Mouse (Mus musculus): ENCODE results near the gene Snapin.

Snapin gene

DNA sequence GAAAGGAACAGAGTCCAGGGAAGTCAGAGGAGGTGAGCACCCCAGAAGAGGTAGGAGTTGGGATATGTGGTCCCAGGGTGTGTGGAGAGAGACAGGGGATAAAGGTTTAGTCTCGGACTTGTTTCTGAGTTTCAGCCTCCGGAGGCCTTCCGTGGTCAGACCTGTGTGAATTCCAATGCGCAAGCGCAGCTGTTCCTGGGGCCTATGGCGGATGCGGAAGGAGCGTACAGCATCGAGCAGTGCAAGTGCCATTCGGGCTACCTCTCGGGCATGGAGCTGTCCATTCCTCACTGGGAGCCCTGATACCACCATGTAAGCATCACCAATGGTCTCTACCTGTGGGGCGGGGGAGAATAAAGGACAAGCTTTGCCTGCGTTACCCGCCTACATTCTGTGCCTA, 35.9 kb downstream of the Snapin start:
- DNase-seq (ENCODE audit: low spot score in 2 of 2), result no peak

DNA sequence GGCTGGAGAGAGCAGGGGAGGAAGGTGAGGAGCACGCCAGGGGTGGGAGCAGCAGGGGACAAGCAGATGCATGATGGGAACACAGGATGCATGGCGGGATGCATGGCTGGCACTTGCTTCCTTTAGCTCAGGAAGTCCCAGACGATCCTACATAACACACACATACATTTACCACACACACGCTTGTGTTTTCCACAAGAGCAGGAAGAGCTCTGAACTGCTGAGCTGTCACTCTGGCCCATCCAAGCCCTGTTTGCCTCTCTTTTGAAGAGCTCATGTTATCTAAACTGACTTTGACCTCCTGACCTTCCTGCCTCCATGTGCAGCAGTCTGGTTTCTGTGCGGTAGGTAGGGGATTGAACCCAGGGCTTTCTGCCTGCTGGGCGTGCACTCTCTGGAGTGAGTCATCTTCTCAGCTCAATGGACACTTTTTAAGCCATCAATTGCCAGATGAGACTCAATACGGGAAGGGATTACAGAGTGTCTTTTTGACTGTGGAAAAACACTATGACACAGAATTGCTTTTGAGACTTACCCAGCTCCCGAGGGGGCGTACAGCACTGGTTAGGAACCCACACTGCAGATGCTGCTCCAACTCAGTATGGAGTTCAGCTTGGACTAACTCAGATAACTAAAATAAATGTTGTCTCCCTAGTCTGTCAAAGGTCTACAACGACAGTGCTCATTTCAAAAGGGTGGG, 39.3 kb downstream of the Snapin start:
- peak in 1 of 2 experiments; percentile 64 for DNase-seq (ENCODE audit: low spot score in 2 of 2)

DNA sequence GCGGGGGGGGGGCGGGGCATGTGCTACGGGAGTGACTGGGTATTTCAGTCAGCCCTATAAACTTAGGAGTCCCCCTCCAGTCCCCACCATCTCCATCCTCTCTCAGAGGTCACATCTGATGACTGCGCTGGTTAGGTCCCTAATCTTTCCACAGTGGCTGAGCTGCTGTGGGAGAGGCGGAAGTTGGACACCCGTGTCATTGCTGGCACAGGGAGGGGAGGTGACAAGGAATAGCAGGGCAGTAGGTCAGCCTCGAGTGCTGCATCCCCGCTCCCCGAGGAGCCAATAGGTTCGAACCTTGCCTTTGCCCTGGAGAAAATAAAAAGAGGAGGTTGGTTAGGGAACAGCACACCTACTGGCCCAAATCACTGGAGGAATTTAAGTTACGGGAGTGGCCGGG, 40.0 kb downstream of the Snapin start:
- no peak for DNase-seq (ENCODE audit: low spot score in 2 of 2)

DNA sequence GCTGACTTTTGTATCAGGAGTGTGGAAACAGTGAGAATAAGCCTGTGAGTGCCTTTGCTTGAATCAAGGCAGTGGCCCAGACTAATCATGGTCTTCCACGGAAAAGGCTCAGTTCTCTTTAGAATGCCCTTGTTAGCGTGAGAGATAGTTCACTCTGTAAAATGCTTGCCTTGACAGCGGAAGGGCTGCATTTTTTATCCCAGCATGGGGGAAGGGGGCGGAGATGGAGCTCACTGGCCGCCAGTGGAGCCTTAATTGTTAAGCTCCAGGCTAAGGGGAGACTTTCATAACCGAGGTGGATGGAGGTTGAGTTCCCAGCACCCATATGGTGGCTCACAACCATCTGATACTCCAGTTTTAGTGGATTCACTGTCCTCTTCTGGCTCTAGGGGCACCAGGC, 42.2 kb downstream of the Snapin start:
- DNase-seq (ENCODE audit: low spot score in 2 of 2), result no peak

DNA sequence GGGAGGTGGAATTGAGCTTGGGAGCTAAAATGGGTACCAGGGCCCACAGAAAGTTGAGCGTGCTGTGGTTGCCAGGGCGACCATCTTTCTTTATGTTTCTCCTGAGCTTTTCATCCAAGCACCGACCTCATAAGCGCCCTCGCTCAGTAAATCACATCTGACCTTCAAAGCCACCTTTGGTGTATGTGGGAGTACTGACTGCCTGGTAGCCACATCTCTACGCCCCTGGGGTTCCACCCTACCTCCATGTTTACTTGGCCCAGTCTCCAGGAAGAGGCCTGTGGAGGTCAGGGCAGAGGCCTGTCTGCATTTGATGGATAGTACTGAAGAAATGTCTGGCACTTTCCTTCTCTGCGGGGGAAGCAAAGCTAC, 43.7 kb downstream of the Snapin start:
- no peak for DNase-seq (ENCODE audit: low spot score in 2 of 2)

DNA sequence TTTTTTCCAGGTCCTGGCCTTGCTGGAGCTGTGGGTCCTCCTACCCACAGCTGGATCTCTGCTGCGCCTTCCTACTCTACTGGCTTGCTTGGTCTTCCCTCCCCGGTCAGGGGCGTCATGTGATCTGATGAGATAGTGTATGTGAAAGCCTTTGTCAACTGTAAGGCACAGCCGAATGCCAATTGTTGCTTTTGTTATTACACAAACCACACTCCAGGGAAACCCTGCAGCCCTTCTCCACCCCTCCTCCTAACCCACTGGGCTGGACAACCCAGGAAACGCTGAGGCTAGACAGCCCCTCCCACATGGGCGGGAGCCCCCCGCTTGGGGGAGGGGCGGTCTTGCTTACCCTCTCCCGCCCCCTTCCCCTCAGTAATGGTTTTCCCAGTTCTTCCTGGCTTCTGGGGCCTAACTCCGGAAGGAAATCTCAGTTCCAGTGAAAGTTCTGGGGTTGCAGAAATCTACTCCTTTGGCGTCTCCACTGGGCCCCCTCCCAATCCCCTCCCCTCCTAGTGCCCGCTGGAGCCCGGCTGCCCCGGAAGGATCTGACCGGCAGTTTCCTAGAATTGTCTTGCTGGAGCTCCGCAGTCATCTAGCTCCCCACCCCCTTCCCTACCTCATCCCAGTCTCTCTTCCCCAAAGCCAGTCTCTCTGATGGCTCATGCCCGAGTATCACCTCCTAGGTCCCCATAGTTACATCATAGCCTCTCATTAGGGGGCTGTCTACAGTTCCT, 44.3 kb downstream of the Snapin start:
- DNase-seq (ENCODE audit: low spot score in 2 of 2), result peak; percentile 42 to 48

DNA sequence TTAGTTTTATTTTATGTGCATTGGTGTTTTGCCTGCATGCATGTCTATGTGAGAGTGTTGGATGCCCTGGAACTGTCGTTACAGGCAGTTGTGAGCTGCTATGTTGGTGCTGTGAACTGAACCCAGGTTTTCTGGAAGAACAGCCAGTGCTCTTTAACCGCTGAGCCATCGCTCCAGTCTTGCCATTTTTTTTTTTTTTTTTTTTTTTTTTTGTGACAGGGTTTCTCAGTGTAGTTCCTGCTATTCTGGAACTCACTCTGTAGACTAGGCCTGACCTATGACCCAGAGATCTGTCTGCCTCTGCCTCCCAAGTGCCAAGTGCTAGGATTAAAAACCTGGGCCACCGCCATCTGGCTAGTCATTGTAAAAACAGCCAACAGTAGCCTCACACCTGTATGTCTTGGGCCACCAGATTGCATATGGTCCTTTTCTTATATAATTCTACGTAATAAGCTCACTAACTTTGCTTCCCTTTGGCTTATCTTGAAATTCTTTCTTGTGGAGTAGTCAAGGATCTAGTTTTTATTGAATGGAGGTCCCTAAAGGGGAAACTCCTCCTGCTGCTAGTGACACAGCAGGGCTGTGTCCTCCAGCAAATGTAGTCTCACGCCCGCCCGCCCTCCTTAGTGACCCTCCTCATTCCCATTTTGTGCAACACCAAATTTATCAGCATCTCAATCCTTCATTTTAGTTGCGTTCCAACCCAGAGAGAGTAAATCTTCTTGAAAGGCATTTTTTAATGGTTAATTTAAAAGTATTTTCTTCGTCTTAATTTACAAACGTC, 45.2 kb downstream of the Snapin start:
- DNase-seq (ENCODE audit: low spot score in 2 of 2), result no peak

DNA sequence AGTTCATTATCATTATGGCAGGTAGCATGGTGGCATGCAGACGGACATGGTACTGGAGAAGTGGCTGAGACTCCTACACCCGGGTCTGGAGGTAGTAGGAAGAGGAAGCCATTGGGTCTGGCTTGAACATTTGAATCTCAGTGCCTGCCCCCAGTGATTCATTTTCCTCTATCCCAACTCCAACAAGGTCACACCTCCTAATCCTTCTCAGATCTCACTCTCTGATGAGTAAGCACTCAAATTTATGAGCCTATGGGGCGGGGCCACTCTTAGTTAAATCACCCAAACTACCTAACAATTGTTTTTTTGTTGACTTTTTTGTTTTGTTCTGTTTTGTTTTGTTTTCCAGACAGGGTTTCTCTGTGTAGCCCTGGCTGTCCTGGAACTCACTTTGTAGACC, 46.9 kb downstream of the Snapin start:
- no peak for DNase-seq (ENCODE audit: low spot score in 2 of 2)

DNA sequence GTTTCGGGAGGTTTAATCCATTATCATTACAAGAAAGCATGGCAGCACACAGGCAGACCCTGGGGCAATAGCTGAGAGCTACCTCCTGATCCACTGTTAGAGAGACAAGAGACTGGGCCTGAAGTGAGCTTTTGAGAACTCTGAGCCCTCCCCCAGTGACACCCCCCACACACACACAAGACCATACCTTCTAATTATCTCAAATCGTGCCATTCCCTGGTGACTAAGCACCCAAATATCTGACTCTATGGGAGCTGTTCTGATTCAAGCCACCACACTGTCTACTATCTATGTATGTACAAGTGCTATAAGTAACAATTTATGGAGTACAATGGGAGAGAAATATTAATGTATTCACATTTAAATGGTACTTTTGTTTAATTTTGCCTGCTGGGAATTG, 50.1 kb downstream of the Snapin start:
- no peak for DNase-seq (ENCODE audit: low spot score in 2 of 2)
